Mouse (Mus musculus) A20 (cell line): ENCODE data around the gene Lpin1.
A peak's percentile ranks its signal among the peaks of the same experiment; 100 is the strongest.

Experiments used
- DNase-seq: peaks from one replicate; pipeline ENCODE4 v3.0.0-alpha.2; 2011; ENCODE audit warnings: low read depth, low spot score

Gene Lpin1

GRCm38 (mm10) chr12:16618512-16619274, 7.9 kb upstream of the Lpin1 start:
- no peak for DNase-seq

- DNase-seq = no peak
These were observed 5.0 kb upstream of the Lpin1 start for GRCm38 (mm10) chr12:16615738-16616137.

- DNase-seq = no peak
These were observed 3.8 kb upstream of the Lpin1 start for GRCm38 (mm10) chr12:16614556-16614955.

- no peak for DNase-seq
These were observed 5.1 kb downstream of the Lpin1 start for GRCm38 (mm10) chr12:16605624-16606023.

GRCm38 (mm10) chr12:16602271-16602670, 8.5 kb downstream of the Lpin1 start:
- DNase-seq = no peak

- DNase-seq = no peak
These were observed 10.4 kb downstream of the Lpin1 start for GRCm38 (mm10) chr12:16600374-16600773.

GRCm38 (mm10) chr12:16599359-16599758, 11.4 kb downstream of the Lpin1 start:
- DNase-seq = no peak

GRCm38 (mm10) chr12:16593761-16594160, 17.0 kb downstream of the Lpin1 start:
- DNase-seq = no peak

GRCm38 (mm10) chr12:16593014-16593413, 17.8 kb downstream of the Lpin1 start:
- DNase-seq = no peak

GRCm38 (mm10) chr12:16592451-16592850, 18.3 kb downstream of the Lpin1 start:
- no peak for DNase-seq

GRCm38 (mm10) chr12:16591453-16592200, 19.1 kb downstream of the Lpin1 start:
- DNase-seq = peak; percentile 96

GRCm38 (mm10) chr12:16589966-16590365, 20.8 kb downstream of the Lpin1 start:
- peak; percentile 58 for DNase-seq

- DNase-seq = peak; percentile 95
These were observed 21.4 kb downstream of the Lpin1 start for GRCm38 (mm10) chr12:16589204-16589949.

- DNase-seq = peak; percentile 20
These were observed 22.2 kb downstream of the Lpin1 start for GRCm38 (mm10) chr12:16588396-16589042.

GRCm38 (mm10) chr12:16587767-16588166, 23.0 kb downstream of the Lpin1 start:
- no peak for DNase-seq

- no peak for DNase-seq
These were observed 23.7 kb downstream of the Lpin1 start for GRCm38 (mm10) chr12:16587111-16587510.

GRCm38 (mm10) chr12:16584964-16585363, 25.8 kb downstream of the Lpin1 start:
- no peak for DNase-seq

GRCm38 (mm10) chr12:16584035-16584682, 26.6 kb downstream of the Lpin1 start:
- peak; percentile 31 for DNase-seq

- no peak for DNase-seq
These were observed 27.5 kb downstream of the Lpin1 start for GRCm38 (mm10) chr12:16583313-16583712.

GRCm38 (mm10) chr12:16580306-16580705, 30.5 kb downstream of the Lpin1 start:
- DNase-seq = no peak

- no peak for DNase-seq
These were observed 33.0 kb downstream of the Lpin1 start for GRCm38 (mm10) chr12:16577665-16578233.
